Mouse (Mus musculus) kidney, adult 2 months (tissue): Measurements from ENCODE around the gene Dnajb4.

Source experiments
- CTCF ChIP-seq: fragments of 200-500 bp; conservative IDR thresholded peaks from 2 replicates; pipeline ENCODE4 v1.5.1; 2011; ENCODE audit warnings: low read depth, mild to moderate bottlenecking, control low read depth, low read length, moderate library complexity, mixed read lengths; ENCODE audit not compliant: insufficient read depth, insufficient read length
- POLR2A ChIP-seq: fragments of 200-500 bp; IDR thresholded peaks from one replicate; pipeline ENCODE4 v1.6.1; 2011; ENCODE audit warnings: low read depth, low read length, control low read depth

GRCm38 (mm10) chr3:152159321-152159720 lies 50.8 kb downstream of the Dnajb4 start:
- TF ChIP-seq POLR2A, result no peak
- TF ChIP-seq CTCF, result no peak
